In the genomic region with DNA sequence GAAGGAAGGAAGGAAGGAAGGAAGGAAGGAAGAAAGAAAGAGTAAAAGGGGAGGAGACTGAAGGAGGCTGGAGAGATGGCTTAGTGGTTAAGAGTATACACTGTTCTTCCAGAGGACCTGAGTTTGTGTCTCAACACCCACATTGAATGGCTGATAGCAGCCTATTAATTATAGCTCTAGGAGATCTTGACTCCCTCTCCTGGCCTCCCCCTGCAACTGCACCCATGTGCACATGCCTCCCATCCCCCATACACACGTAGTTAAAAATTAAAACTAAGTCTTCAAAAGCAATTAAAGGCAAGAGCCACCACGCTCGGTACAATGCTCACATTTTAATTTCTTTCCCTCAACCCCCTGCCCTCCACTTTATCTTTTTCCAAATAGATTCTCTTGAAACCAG, we compare ENCODE assay signal across 16 mouse cellular contexts. TPM values are rescaled to one million over a fixed set of nuclear protein-coding genes. Genes with fewer than 3 reads are reported as not detected.
DNase-seq lines count a peak whose midpoint lies in the region; ATAC-seq and TF ChIP-seq lines count a peak whose summit lies in the region.
"Had no signal": no experiment of that assay in that cellular context is flagged by ENCODE, and none has a peak within 500 bp of the region (broad histone marks: within the 10 kb centered on the region; RNA-seq: fewer than 3 reads in every experiment).

No protein-coding gene starts in this region.

- no peaks in the 10 kb centered on the region for H3K27me3 ChIP-seq in kidney, adult 2 months (replicated peaks; ENCODE audit: control insufficient read depth, insufficient read depth, low read length)
- no peaks in the 10 kb centered on the region for H3K27me3 ChIP-seq in kidney, embryonic 16.5 days (ENCODE audit: insufficient read depth, low read length)
- H3K27me3 ChIP-seq in testis, adult 2 months (ENCODE audit: control insufficient read depth, insufficient read depth, low read length): no peaks in the 10 kb centered on the region
- H3K27me3 ChIP-seq in stomach, postnatal 0 days (ENCODE audit: control insufficient read depth, insufficient read depth, low read length): no peaks in the 10 kb centered on the region
- H3K27me3 ChIP-seq: Patski had no signal

- peak; percentile 26 for DNase-seq in CD4-positive, CD25-positive, alpha-beta regulatory T cell, adult 2 months (ENCODE audit: low read depth, low spot score)
- peak; percentile 19 for DNase-seq in kidney, adult 2 months
- DNase-seq in testis, postnatal 14 days (ENCODE audit: low spot score): no peak
- DNase-seq in stomach, postnatal 0 days (ENCODE audit: low spot score): no peak
- DNase-seq in adrenal gland, postnatal 36 days: no peak
- DNase-seq: adrenal gland, adult 8-10 months; kidney, postnatal 10 days; lung, postnatal 14 days had no signal

- 69% methylated on average over 3 of the region's 3 CpGs for WGBS in kidney, adult 2 months
- 76% methylated on average over 3 of the region's 3 CpGs for WGBS in kidney, embryonic 16.5 days
- 88% methylated on average over 3 of the region's 3 CpGs for WGBS in stomach, postnatal 0 days

- TF ChIP-seq EP300 in stomach, postnatal 0 days (optimal IDR thresholded peaks at IDR 0.05): no peak

- no peak for TF ChIP-seq POLR2A in kidney, adult 2 months (IDR thresholded peaks at IDR 0.05; ENCODE audit: low read depth, low read length)
- no peak for TF ChIP-seq POLR2A in testis, adult 2 months (IDR thresholded peaks at IDR 0.05; ENCODE audit: control insufficient read depth, low read depth, low read length)

- no peak overlapping the region for H3K27ac ChIP-seq in kidney, adult 2 months (ENCODE audit: insufficient read depth, low read depth, low read length)
- H3K27ac ChIP-seq in kidney, embryonic 16.5 days (ENCODE audit: low read length): no peak overlapping the region
- peak overlapping the region; percentile 56; the same call in 1 of the 2 replicates for H3K27ac ChIP-seq in testis, adult 2 months (ENCODE audit: control insufficient read depth, insufficient read depth, low read depth, low read length)
- H3K27ac ChIP-seq in stomach, postnatal 0 days (replicated peaks): no peak overlapping the region
- H3K27ac ChIP-seq: hindbrain, embryonic 14.5 days had no signal

- peaks cover 6% of the 10 kb centered on the region; the same call in 1 of the 2 replicates for H3K4me1 ChIP-seq in kidney, adult 2 months (ENCODE audit: control insufficient read depth, insufficient read depth, low read length)
- peaks cover 11% of the 10 kb centered on the region for H3K4me1 ChIP-seq in kidney, embryonic 16.5 days (ENCODE audit: insufficient read depth, low read length)
- H3K4me1 ChIP-seq in testis, adult 2 months (ENCODE audit: control insufficient read depth, insufficient read depth, low read length): peaks cover 11% of the 10 kb centered on the region
- no peaks in the 10 kb centered on the region for H3K4me1 ChIP-seq in stomach, postnatal 0 days (replicated peaks; ENCODE audit: control insufficient read depth, insufficient read depth)

- H3K4me2 ChIP-seq in kidney, embryonic 16.5 days (replicated peaks; ENCODE audit: low read depth, low read length): no peak overlapping the region
- H3K4me2 ChIP-seq in stomach, postnatal 0 days (replicated peaks; ENCODE audit: low read depth): no peak overlapping the region
- H3K4me2 ChIP-seq: hindbrain, embryonic 14.5 days had no signal

- H3K9ac ChIP-seq in kidney, embryonic 16.5 days (replicated peaks; ENCODE audit: low read length): no peak overlapping the region
- H3K9ac ChIP-seq in stomach, postnatal 0 days (ENCODE audit: low read length): no peak overlapping the region
- H3K9ac ChIP-seq: hindbrain, embryonic 14.5 days had no signal

- no peak overlapping the region for H3K4me3 ChIP-seq in kidney, adult 2 months (ENCODE audit: insufficient read depth, low read depth, low read length)
- no peak overlapping the region for H3K4me3 ChIP-seq in kidney, embryonic 16.5 days (ENCODE audit: low read length)
- H3K4me3 ChIP-seq in testis, adult 2 months (ENCODE audit: control insufficient read depth, low read depth, low read length): no peak overlapping the region; the same call in 1 of the 2 replicates
- no peak overlapping the region for H3K4me3 ChIP-seq in stomach, postnatal 0 days (ENCODE audit: low read depth, low read length)
- H3K4me3 ChIP-seq: erythroblast, embryonic 14.5 days had no signal

- no peaks in the 10 kb centered on the region for H3K36me3 ChIP-seq in kidney, adult 2 months (ENCODE audit: control insufficient read depth, insufficient read depth, low read length)
- H3K36me3 ChIP-seq in kidney, embryonic 16.5 days (ENCODE audit: insufficient read depth, low read length): peaks cover 20% of the 10 kb centered on the region
- H3K36me3 ChIP-seq in testis, adult 2 months (ENCODE audit: control insufficient read depth, insufficient read depth, low read length): no peaks in the 10 kb centered on the region
- H3K36me3 ChIP-seq in stomach, postnatal 0 days (ENCODE audit: control insufficient read depth, insufficient read depth, low read length): 0 out of 2 replicates have a peak, but pooled peaks cover 8% of the 10 kb centered on the region

- no peaks in the 10 kb centered on the region for H3K9me3 ChIP-seq in kidney, embryonic 16.5 days (ENCODE audit: low read length)
- H3K9me3 ChIP-seq in stomach, postnatal 0 days (ENCODE audit: control insufficient read depth, low read length): no peaks in the 10 kb centered on the region
- H3K9me3 ChIP-seq: heart, embryonic 10.5 days had no signal

- no peak for ATAC-seq in CD4-positive, CD25-positive, alpha-beta regulatory T cell, adult 4 months
- ATAC-seq in kidney, embryonic 16.5 days (ENCODE audit: low FRiP score, low TSS enrichment): no peak
- no peak for ATAC-seq in stomach, postnatal 0 days (ENCODE audit: low FRiP score, low TSS enrichment)
- ATAC-seq: midbrain, embryonic 16.5 days; Patski had no signal

- peak; percentile 58 for TF ChIP-seq CTCF in kidney, adult 2 months (conservative IDR thresholded peaks at IDR 0.05; ENCODE audit: insufficient read depth, insufficient read length, low read depth, low read length)
- TF ChIP-seq CTCF in testis, adult 2 months (IDR thresholded peaks at IDR 0.05; ENCODE audit: control insufficient read depth, insufficient read depth, insufficient replicate concordance, low read depth, low read length): peak; percentile 66; the same call in 1 of the 2 replicates
- TF ChIP-seq CTCF in stomach, postnatal 0 days (IDR thresholded peaks at IDR 0.05; ENCODE audit: low read depth): peak; percentile 48

RNA-seq across cellular contexts. Expression of gene 4931414P19Rik, which starts 11.7 kb away (rescaled TPM):
- polyA plus RNA-seq in CD4-positive, CD25-positive, alpha-beta regulatory T cell, adult 4 months (2017; shearing (Covaris generic)): 1 to 10 TPM; 3.7 to 6.9 TPM
- 6.5 and 8.1 TPM in 2 replicates for polyA plus RNA-seq in kidney, adult 2 months (2012; rRNA removed)
- 11.2 and 14.2 TPM in 2 replicates for polyA plus RNA-seq in kidney, embryonic 16.5 days (2015; fragmentation: Nextera tagmentation; extraction: Ambion mirVana)
- polyA plus RNA-seq in testis, adult 2 months (2012; rRNA removed): 2.1 and 3.5 TPM in 2 replicates
- 2.4 and 3.0 TPM in 2 replicates for polyA plus RNA-seq in stomach, postnatal 0 days (2015; fragmentation: Nextera tagmentation; extraction: Ambion mirVana)
- total RNA-seq in adrenal gland, postnatal 36 days (2021): 1 to 10 TPM; 4.3 to 6.0 TPM

RNA-seq across cellular contexts. Expression of gene Ajuba, which starts 16.7 kb away (rescaled TPM):
- not detected for polyA plus RNA-seq in CD4-positive, CD25-positive, alpha-beta regulatory T cell, adult 4 months (2017; shearing (Covaris generic))
- 32.4 and 33.9 TPM in 2 replicates for polyA plus RNA-seq in kidney, adult 2 months (2012; rRNA removed)
- polyA plus RNA-seq in kidney, embryonic 16.5 days (2015; fragmentation: Nextera tagmentation; extraction: Ambion mirVana): 32.9 and 45.6 TPM in 2 replicates
- 10.0 and 12.5 TPM in 2 replicates for polyA plus RNA-seq in testis, adult 2 months (2012; rRNA removed)
- 18.9 and 26.4 TPM in 2 replicates for polyA plus RNA-seq in stomach, postnatal 0 days (2015; fragmentation: Nextera tagmentation; extraction: Ambion mirVana)
- total RNA-seq in adrenal gland, postnatal 36 days (2021): 10 to 100 TPM; 17.5 to 24.8 TPM
- polyA plus RNA-seq: erythroblast, embryonic 14.5 days had no signal

RNA-seq across cellular contexts. Expression of gene Psmb5, which starts 23.8 kb away (rescaled TPM):
- polyA plus RNA-seq in CD4-positive, CD25-positive, alpha-beta regulatory T cell, adult 4 months (2017; shearing (Covaris generic)): 100 to 1,000 TPM; 154 to 163 TPM
- 244 and 276 TPM in 2 replicates for polyA plus RNA-seq in kidney, adult 2 months (2012; rRNA removed)
- polyA plus RNA-seq in kidney, embryonic 16.5 days (2015; fragmentation: Nextera tagmentation; extraction: Ambion mirVana): 453 and 471 TPM in 2 replicates
- polyA plus RNA-seq in testis, adult 2 months (2012; rRNA removed): 87.4 and 106 TPM in 2 replicates
- polyA plus RNA-seq in stomach, postnatal 0 days (2015; fragmentation: Nextera tagmentation; extraction: Ambion mirVana): 279 and 291 TPM in 2 replicates
- 100 to 1,000 TPM; 347 to 407 TPM for total RNA-seq in adrenal gland, postnatal 36 days (2021)

RNA-seq across cellular contexts. Expression of gene Psmb11, which starts 27.2 kb away (rescaled TPM):
- not detected for polyA plus RNA-seq in CD4-positive, CD25-positive, alpha-beta regulatory T cell, adult 4 months (2017; shearing (Covaris generic))
- polyA plus RNA-seq in kidney, adult 2 months (2012; rRNA removed): not detected in 2 replicates
- 0.07 TPM in 1 of 2 replicates, not detected in the other for polyA plus RNA-seq in kidney, embryonic 16.5 days (2015; fragmentation: Nextera tagmentation; extraction: Ambion mirVana)
- polyA plus RNA-seq in testis, adult 2 months (2012; rRNA removed): 0.04 and 0.38 TPM in 2 replicates
- polyA plus RNA-seq in stomach, postnatal 0 days (2015; fragmentation: Nextera tagmentation; extraction: Ambion mirVana): 0.02 TPM in 1 of 2 replicates, not detected in the other
- not detected for total RNA-seq in adrenal gland, postnatal 36 days (2021)
- total RNA-seq: adrenal gland, adult 8-10 months had no signal
- polyA plus RNA-seq: erythroblast, embryonic 14.5 days; heart, embryonic 10.5 days; midbrain, embryonic 16.5 days had no signal

RNA-seq across cellular contexts. Expression of gene Haus4, which starts 39.6 kb away (rescaled TPM):
- polyA plus RNA-seq in CD4-positive, CD25-positive, alpha-beta regulatory T cell, adult 4 months (2017; shearing (Covaris generic)): 10 to 100 TPM; 21.0 to 28.8 TPM
- polyA plus RNA-seq in kidney, adult 2 months (2012; rRNA removed): 9.6 and 10.0 TPM in 2 replicates
- 57.3 and 62.4 TPM in 2 replicates for polyA plus RNA-seq in kidney, embryonic 16.5 days (2015; fragmentation: Nextera tagmentation; extraction: Ambion mirVana)
- polyA plus RNA-seq in testis, adult 2 months (2012; rRNA removed): 107 and 125 TPM in 2 replicates
- 23.7 and 24.1 TPM in 2 replicates for polyA plus RNA-seq in stomach, postnatal 0 days (2015; fragmentation: Nextera tagmentation; extraction: Ambion mirVana)
- total RNA-seq in adrenal gland, postnatal 36 days (2021): 10 to 100 TPM; 22.5 to 27.0 TPM

Comparison
In these comparisons a context has a peak if more than half of its experiments do, and no peak if none do; other contexts are left out.
1. DNase-seq: peak in CD4-positive, CD25-positive, alpha-beta regulatory T cell, adult 2 months (single experiment) and kidney, adult 2 months (single experiment); none in testis, postnatal 14 days (single experiment), stomach, postnatal 0 days (single experiment) and adrenal gland, postnatal 36 days (0 of 2).
2. Peak in every context shown above with its lines, with median percentiles within 50 percentile points of each other: CTCF ChIP-seq.